Mouse (Mus musculus) adrenal gland, postnatal 14 days (tissue): ENCODE data around the gene Ddah2. TPM values are rescaled to one million over a fixed set of nuclear protein-coding genes. Genes with fewer than 3 reads are reported as not detected.
A peak's percentile ranks its signal among the peaks of the same experiment; 100 is the strongest.

Experiments
- DNase-seq: peaks from one replicate; pipeline ENCODE4 v3.0.0; 2021; ENCODE audit warnings: mixed read lengths
- total RNA-seq: library from RNA; stranded (reverse); gene quantifications from 2 replicates; pipeline ENCODE4 v1.2.3, GENCODE M21; 2021

Ddah2 gene
- total RNA-seq, 1 experiment from 2014 or later, result 24.2 TPM

DNA sequence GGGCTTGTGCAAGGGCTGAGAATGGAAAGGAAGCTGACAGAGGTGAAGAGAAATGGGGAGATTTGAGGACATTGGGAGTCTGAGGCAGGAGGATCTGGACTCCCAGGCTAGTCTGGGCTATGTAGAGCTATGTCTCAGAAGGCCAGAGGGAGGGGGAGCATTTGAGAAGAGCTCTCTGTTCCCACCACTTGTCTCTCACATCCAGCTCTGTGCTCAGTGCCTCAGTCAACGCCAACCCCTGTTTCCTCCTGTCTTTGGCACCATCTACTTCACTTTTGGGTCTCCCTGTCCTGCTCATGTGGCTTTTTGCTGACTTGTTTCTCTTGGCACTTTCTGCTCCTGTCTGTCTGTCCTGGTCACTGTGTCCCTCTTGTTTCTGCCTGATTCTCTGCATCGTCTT, 18.4 kb downstream of the Ddah2 start:
- DNase-seq, result no peak

DNA sequence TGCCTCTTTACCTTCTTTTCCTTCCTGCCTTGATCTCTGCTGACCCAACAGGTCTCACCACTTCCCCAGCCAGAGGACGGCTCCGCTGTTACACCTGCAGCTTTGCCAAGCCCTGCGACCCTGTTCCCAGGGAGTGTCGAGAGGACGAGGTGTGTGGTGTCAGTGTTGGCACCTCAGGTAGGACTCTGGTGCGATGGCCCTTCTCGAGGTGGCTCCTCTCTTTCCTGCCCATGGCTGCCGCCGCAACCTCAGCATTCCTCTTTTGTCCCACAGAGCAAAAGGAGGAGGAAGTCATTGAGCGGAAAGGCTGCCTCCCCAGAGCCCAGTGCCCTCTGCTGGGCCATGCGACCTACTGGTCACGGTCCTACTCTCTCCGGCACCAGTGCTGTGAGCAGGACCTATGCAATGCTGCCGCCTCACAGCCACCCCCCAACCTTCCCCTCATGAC, 19.0 kb downstream of the Ddah2 start, which contains the start of gene Ly6g6d:
Gene Ly6g6d, minus strand, starts transcription at position 280 of the 448 bp plus-strand sequence.
- peak; percentile 69 for DNase-seq

GRCm38 (mm10) chr17:35079778-35080177, 20.9 kb downstream of the Ddah2 start:
- DNase-seq, result no peak

DNA sequence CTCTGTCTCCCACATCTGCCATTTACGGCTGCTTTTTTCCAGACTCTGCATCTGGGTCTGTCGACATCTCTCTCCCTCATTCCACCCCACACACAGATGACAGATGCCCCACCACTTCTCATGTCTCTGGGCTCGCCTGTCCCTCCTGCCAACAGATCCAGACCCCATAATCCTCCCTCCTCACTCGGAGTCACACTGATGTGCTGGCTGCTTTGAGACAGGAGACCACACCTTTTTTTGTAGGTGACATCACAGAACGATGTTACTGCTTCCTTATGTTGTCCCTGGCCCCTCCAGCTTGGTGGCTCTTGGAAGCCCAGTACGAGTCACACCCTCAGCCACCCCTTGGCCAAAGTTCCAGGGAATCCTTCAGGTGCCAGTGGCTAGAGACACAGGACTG, 21.4 kb downstream of the Ddah2 start:
- no peak for DNase-seq

GRCm38 (mm10) chr17:35080710-35081109, 21.9 kb downstream of the Ddah2 start:
- no peak for DNase-seq

GRCm38 (mm10) chr17:35082841-35083576, 24.2 kb downstream of the Ddah2 start:
- no peak for DNase-seq

GRCm38 (mm10) chr17:35083929-35084497, 25.2 kb downstream of the Ddah2 start:
- DNase-seq, result no peak

- DNase-seq, result no peak
These were observed 26.5 kb downstream of the Ddah2 start, which contains the start of gene Ly6g6f for GRCm38 (mm10) chr17:35085208-35085865. Gene Ly6g6f (minus strand): TSS chr17:35085610.

- no peak for DNase-seq
These were observed 29.3 kb downstream of the Ddah2 start for GRCm38 (mm10) chr17:35088151-35088550.

DNA sequence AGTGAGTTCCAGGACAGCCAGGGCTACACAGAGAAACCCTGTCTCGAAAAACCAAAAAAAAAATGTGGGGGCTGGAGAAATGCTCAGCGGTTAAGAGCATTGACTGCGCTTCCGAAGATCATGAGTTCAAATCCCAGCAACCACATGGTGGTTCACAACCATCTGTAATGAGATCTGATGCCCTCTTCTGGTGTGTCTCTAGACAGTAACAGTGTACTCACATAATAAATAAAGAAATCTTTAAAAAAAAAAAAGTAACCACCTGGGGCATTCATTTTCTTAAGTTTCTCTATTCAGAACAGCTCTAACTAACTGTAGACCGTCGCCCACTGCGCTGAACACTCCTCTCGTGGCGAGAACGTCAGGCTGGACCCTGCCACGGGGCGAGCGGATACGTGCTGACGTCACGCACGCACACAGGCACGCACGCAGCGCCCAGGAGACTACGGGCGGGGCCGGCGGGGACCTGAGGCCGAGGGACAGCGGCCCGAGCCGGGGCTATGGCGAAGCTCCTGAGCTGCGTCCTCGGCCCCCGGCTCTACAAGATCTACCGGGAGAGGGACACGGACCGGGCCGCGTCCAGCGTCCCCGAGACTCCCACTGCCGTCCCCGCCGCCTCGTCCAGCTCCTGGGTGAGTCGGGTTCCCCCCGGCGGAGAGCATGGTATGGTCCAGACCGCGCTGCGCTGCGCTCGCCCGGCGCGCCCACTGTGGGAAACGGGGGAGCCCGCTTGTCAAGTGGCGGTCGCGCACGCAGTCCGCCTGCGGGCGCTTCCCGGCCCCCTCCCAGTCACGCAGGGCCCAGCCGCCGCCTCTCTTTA, 30.2 kb downstream of the Ddah2 start, which contains the start of gene Abhd16a:
Gene Abhd16a, plus strand, starts transcription at position 439 of the 820 bp plus-strand sequence.
- peak; percentile 96 for DNase-seq

DNA sequence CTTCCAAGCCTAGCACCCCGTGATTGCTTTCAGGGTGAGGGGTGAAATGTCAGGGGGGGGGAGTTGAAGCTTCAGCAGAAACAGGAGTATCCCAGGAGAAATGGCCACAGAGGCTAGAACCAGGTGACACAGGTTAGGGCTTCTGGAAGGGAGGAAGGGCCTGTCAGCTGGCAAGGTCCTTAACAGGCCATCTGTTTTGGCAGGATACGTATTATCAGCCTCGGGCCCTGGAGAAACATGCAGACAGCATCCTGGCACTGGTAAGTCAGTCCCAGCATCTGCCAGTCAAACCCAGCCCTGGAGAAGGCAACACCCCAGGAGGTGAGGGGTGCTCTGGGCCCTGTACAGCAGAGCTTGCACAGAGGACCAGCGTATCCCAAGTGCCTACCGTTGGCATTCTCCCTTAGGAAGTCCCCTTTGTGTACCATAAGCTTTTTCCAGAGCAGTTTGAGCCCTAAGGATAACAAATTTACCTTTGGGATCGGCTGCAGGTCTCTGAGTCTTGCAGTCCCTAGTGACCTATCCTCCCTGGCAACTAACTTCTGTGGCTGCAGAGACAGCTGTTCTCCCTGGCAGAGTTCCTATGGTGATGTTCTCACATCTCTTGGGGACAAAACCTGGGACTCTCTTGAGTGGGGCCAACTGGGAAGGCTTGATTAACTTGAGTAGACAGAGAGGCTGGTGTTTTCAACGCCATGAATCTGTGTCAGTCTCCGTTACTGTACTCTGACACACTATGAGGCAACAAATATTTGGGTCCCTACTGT, 31.5 kb downstream of the Ddah2 start:
- peak; percentile 49 for DNase-seq

GRCm38 (mm10) chr17:35092403-35093198, 33.8 kb downstream of the Ddah2 start:
- DNase-seq, result no peak

DNA sequence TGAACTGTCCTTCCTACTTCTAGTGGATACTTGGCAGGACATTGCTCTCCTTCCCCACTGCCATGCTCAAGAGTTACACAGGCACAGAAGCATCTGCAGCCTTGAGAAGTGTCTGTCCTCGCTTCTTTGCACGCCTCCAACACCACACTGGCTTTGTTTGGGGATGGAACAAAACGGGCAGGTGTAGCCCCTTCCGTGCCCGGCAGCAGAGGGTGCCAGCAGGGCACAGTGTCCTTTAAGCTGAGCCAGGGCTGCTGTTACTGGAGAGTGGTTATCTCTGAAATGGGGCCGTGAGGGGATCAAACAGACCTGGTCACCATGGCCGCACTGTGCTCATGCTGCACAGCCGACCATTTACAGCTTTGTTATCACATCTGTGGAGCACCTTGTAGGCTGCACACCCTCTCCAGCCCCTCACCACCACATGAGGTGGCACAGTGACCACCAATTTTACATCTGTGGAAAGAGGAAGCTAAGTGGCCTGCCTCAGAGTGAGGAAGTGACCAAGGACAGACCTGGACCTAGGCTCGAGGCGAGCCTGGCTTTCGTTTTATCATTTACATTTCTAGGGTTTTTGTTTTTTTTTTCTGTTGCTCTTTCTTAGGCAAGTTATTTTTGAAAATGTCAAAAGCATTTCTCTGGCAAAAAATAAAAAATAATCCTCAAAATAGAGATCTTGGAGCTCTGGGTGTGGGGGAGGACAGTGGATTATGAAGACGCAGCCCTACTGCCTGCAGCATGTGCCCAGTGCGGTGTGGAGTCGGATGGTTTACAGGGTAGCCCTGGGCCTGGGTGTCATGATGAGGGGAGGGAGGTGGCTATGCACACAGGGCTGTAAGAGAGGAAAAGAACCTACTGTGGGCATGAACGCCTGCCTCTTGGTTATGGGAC, 35.9 kb downstream of the Ddah2 start:
- no peak for DNase-seq

DNA sequence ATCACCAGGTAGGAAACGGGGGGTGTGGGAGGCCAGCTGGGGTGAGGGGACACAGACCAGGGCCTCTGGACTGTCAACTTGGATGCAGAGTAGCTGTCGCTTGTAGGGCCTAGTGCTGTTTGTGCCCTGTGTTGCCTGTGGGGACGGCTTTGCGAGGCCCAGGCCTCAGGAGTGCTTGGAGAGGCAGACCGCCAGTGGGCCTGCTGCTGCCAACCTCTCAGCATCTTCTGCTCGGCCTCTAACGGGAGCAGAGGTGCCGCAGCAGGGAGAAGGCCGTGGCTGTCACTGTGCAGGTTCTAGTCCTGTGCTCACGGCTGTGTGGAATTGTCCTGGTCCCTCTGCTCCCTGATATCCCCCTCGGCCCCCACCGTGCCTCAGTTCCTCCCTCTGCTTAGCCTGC, 37.8 kb downstream of the Ddah2 start:
- DNase-seq, result no peak

- peak; percentile 43 for DNase-seq
These were observed 38.4 kb downstream of the Ddah2 start for GRCm38 (mm10) chr17:35097164-35097655.

DNA sequence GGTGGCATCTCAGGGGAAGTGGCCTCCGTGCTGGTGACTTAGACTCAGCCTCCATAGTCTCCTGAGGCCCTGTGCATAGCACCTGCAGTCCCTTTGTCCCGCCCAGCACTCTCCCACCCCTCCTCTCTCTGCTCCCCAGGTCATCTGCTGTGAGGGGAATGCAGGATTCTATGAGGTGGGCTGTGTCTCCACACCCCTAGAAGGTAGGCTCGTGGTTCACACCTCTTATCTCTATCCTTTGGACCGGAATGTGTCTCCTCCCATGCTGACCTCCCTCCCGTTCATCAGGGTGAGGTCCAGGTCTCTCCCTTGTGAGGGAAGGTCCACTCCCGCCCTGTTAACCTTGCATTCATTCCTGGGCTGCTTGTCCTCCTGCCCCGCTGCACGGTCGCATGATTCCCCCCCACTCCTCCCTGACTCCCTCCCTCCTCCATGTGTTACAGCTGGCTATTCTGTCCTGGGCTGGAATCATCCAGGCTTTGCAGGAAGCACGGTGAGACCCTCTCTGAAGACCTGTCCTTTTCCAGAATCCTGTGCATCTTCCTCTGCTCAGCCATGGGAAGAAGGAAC, 41.4 kb downstream of the Ddah2 start:
- DNase-seq, result no peak

DNA sequence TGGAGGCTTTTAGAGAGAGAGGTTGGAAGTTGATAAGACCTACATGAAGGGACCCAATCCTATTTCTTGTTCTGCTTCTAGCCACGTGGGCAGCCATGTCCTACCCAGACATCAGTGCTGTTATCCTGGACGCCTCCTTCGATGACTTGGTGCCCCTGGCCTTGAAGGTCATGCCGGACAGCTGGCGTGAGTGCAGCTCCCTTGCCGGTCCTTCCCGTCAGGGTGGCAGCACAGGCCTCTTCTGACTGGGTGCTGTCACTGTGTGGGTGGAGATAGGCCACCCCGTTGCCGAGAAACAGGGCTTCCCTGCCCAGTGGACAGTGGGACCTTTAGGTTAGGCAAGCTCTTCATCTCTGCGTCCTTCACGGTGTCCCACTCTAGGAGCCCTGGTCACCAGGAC, 42.3 kb downstream of the Ddah2 start:
- DNase-seq, result peak; percentile 72

DNA sequence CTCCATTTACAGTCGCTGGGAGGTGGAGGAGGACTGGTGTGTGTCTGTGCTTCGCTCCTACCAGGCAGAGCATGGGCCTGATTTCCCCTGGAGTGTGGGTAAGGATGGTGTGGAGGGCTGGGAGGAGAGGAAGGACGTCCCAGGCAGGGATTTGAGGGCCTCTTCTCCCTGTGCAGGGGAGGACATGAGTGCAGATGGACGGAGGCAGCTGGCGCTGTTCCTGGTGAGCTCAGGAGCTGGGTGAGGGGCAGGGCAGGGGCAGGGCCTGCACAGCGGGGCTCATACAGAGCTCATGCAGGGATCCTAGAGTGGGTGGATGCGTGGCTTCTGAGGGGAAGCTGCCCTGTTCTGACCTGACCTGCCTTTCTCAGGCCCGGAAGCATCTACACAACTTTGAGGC, 43.5 kb downstream of the Ddah2 start:
- no peak for DNase-seq

GRCm38 (mm10) chr17:35103221-35103690, 44.4 kb downstream of the Ddah2 start:
- DNase-seq, result no peak
